Mouse (Mus musculus) frontal cortex, postnatal 25 days (tissue): ENCODE results near the gene Btbd9.

Experiments used
- DNase-seq, 2 experiments: peaks; one replicate each; pipeline ENCODE4 v3.0.0; 2022; ENCODE audit warnings: low spot score in 2 of 2

The Btbd9 gene

DNA sequence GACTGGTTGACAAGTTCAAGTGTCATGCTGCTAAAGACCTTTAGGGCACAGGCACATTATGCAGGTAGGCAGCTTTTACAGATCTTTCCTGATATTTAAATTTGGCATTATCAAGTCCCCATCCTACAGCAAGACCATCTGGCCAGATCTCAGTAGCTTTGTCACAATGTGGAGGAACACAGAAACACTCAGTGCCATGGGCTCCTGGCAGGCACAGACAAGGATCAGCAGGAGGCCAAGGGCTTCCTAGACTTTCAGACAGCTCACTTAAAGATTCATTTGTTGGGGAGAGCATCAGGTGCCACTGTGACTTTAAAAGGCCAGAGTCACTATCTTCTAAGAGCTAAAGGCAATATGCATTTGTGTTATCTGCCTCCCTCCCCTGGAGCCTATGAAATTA, 293.3 kb downstream of the Btbd9 start:
- DNase-seq: no peak

DNA sequence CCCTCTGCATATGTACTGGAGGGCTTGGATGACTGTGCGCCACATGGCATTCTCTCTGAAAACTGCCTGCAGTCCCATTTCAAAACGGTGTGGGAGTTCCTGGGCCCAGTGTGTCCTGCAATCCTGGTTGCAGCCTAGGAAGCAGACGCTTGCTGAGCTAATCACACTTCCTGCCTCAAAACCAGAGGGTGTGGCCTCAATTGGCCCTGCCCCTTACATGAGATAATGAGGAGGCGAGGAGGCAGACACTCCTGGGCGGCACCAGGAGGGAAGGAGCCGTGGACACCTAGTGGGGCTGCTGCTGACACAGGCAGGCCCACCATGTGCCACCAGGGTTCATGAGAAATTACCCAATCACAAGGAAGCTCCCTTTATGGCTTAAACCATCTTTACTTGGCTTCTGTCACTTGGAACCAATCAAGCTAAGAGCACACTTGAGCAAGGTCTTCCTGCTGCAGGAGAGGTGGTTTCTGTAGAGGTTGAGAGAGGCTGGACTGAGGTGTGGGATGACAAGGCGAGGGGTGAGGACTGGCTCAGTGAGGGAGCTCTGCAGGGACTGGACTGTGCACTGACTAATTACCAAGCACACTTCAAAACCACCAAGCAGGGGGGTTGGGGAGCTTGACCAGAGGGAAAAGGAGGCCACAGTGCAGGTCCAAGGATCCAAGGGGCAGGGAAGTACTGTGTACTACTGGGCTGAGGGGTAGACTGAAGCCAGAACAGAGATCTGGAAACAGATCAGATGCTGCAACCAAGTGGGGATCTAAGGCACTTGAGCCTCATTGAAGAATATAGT, 295.8 kb downstream of the Btbd9 start:
- DNase-seq: no peak

DNA sequence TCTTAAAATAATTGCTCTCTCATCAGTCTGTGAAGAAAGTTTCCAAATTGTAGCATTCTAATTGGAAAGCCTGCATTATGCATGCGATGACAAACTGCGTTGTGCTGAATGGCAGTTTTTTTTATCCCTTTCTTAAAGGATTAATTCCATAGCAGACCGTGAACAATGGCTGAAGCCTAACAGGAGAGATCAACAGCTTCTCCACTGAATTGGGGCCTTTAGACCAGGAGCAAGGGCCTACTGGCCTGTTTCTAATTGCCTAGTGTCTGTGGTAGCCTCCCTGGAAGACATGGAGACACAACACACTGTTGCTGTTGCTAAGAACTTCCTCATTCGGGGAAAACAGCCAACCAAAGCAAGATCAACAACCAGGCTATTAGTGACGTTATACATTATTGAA, 296.6 kb downstream of the Btbd9 start:
- DNase-seq: no peak

DNA sequence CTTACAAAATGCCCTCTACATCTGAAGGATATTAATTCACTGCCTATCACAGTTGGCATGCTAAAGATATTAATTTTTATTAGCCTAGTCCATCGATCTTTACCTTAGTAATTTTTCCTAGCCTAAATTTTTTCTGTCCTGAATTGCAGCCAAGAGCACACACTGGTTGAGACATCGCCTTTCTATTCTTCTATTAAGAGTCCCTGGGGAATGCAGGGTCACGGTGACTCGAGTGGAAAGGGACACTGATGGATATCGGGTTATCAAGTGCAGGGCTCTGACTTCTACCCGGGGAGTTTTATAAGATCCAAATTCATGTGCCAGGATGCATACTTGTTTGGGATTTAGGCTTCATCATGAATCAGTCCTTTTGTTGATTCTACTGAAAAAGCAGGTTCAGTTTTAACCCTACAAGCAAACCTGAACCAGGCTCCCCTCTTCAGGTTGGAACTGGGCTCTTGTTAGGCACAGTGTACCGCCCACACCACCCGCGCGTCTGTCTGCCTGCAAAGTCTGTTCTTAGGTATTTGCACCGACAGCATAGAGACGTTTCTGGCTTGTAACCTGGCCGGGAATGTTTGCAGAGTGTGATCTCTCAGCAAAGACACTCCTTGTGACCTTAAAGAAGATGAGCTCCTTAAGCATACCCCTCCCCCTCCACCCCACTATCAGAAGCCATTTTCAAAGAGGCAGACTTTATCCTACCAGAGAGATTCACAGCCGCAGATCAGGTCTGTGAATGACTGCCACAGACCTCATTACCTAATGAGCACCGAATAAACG, 297.5 kb downstream of the Btbd9 start:
- no peak for DNase-seq

DNA sequence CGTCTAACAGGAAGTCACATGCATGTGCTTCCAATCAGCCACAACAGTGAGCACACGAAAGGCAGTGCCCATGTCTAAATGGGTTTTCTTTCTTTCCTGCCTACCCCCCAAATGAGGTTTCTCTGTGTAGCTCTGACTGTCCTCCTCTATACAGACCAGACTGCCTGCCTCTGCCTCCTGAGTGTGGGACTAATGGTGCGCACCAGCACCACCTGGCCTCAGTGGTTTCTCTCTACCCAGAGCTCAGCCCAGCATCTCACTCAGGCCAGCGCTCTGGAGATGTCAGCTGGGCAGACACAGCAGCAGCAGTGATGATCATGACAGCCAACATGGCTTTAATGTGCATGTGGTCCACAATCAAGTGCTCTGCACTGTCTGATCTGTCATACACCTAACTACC, 299.8 kb downstream of the Btbd9 start:
- DNase-seq: no peak

DNA sequence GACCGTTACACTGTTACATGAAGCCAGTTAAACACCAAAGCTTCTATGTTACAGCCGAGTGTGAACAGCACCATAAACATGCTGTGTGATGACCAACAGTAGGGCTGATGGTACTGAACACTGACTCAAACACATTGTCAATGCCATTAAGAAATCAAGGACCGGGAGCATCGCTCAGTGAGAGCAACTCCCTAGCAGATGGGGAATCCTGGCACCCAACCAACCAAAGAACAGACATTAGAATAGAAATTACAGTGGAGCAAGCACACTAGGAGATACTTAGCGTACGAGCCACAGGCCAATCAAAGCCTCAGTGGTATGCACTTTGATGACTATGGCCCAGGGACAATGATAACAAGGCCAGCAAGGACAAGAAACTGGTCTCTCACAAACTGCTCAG, 303.5 kb downstream of the Btbd9 start:
- DNase-seq: no peak

DNA sequence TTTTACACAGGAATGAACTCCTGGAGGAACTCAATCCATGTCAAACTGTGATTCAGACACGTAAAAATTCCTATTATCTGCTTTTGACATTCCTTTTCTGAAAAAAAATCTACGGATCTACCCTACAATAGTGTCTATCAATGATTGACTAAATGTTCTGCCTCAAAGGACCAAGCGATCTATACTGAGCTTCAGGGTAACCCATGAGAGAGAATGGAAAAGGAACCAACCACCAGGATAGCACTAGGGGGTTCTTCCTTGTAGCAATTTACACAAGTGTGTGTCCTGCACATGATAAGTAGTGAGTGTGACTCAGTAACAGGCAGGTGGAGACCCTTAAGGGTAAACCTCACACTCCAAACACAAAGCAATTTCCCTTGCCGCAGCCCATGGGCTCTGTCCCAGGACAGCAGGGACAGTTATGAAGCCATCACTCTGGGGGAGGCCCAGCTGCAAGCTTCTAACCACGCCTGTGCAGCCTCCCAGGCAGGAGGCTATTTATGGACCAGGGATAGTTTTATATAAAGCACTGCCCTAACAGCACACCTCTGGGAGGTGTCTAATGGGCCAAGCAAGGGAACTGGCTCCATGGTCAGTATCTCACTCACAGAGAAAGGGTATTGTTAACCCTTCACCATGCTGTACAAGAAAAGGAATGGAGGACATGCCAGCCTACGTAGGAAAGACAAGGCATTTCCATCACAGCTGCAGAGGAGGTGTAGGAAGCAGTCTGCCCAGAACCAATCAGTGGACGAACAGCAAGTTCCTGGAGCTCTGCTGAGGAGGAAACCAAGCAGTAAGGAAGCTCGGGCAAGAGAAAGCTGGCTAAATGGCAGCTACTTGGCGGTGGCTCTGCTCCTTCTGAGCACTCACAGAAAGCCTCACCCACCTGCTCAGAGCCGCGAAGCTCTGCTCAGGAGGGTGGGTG, 306.9 kb downstream of the Btbd9 start:
- peak in 1 of 2 experiments; percentile 18 for DNase-seq

DNA sequence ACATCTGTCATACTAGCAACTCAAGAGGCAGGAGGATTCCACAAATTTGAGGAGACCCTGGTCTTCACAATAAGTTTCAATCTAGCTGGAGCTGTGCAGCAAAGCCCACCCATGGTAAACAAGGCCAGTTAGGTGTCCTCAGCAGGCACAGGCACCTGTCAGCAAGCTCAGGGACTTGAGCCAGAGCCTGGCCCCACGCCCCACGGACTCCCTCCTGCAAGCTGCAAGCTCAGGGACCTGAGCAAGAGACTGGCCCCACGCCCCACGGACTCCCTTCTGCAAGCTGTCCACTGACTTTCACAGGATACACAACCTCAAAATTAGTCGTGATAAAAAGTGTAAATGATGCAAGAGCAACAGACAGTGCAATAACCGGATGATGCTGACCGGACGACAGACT, 307.8 kb downstream of the Btbd9 start:
- no peak for DNase-seq

DNA sequence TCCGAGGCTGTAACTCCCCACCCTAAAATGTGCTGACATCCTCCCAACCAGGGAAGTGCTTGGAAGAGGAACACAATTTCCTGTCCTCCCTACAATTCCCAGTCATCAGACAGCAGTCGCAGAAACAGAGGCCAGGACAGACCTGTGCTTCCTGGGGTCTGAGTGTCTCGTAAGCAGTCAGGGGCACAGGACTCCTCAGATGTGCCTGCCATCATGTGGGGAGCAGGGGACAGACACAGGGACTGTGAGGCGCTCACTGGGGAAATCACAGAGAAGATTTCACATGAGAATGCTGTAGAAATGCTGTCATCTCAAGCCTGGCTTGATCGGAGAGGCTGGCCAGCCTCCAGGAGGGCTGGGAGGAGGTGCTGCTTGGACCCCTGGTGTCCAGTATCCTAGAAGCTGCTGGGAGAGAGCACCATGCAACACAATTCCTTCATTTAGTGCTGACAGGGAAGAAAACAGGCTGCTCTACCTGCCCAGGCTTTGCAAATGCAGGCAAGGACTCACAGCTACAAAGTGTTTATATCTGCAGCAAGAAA, 308.8 kb downstream of the Btbd9 start:
- no peak for DNase-seq

DNA sequence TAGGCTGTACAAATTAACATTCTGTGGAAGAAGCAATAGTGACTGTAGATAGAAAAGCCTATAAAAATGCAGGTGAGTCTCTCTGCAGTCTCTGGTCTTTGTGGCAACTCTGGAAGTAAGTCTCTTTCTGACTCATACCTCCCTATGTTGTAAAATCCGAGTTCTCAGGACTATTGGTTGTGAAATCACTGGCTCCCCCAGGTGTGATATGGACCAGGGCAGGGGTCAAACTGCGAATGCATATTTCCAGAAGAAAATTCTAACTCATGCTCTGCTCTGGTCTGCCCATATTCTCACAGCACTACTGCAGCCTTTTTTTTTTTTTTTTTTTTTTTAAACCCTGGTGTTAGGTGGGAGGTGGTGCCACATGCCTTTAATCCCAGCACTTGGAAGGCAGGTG, 312.8 kb downstream of the Btbd9 start:
- no peak for DNase-seq

DNA sequence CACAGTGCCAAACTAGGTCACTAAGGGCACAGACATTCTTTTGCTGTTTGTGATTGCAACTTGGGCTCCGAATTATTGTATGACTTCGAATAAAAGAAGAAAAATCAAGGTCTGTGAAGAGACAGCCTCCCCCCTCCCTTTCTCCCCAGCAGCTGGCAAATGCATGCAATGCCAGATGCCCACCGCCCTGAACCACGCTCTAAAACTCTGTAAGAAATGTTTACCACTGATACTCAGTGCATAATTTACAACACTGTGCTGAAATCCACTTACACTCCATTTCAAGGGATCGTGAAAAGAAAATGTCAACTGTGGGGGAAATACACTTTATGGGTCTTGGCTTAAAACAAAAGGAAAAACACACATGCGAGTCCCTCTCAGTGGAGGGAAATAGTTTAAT, 313.3 kb downstream of the Btbd9 start:
- DNase-seq: no peak

DNA sequence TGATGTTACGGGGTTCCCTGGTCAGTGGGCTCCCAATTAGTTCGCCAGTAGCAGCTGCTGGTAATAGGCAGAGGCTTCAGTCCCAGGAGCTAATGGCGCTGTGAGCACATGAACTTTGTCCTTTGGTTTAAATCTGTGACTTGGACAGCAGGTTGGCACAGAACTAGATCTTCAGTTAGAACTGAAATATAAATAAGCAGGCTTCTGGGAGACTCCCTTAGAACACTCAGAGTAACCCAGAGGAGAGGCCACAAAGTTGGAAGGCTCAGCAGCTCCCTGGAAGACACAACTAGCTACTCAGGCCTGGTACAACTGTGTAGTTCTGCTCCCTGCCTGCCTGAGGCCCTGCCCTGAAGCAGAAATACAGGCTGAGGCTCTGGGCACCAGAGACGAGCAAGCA, 313.8 kb downstream of the Btbd9 start:
- no peak for DNase-seq

DNA sequence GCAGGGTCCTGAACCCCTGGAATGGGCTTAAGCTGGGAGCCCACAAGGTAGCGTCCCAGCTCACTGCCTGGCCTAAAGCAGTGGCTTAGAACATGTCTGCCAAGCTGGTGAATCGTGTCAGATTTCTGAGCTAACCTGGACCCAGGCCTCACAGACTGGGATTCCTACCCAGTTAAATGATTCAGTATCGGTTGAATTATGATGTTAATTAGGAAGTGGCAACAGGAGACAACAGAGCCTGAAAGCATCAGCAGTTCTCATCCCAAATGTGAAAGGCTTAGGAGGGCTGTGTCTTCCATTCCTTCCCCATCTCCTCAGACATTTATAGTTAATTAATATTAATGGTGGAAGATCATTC, 314.3 kb downstream of the Btbd9 start:
- no peak for DNase-seq

DNA sequence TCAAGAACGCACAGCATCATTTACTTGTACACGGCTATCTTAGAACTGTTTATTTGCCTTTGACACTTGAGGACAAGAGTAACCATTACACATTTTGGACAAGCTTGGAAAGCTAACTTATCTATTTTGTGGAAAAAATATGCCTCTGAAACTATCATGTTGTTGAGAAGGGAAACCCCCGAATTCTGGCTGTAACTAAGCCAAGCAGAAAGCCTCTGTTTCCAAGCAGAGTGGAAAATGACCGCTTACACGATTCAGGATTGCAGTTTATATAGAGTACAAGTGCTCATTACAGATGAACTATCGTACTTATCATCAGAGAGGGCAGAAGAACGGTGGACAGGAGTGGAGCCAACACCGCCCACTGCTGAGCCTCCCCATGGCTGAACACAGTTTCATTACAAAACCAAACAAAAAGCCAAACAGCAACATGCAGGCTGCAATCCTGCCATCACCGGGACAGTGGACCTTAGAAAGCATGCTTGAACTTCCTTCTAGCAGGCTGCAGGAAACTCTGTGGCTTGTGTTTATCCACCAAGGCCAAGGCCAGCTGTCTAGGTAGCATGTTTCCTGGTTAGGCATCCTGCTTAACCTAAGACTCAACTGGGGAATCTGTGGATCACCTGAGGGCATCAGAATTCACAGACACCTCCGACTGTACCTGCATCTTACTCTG, 314.8 kb downstream of the Btbd9 start:
- DNase-seq: no peak

DNA sequence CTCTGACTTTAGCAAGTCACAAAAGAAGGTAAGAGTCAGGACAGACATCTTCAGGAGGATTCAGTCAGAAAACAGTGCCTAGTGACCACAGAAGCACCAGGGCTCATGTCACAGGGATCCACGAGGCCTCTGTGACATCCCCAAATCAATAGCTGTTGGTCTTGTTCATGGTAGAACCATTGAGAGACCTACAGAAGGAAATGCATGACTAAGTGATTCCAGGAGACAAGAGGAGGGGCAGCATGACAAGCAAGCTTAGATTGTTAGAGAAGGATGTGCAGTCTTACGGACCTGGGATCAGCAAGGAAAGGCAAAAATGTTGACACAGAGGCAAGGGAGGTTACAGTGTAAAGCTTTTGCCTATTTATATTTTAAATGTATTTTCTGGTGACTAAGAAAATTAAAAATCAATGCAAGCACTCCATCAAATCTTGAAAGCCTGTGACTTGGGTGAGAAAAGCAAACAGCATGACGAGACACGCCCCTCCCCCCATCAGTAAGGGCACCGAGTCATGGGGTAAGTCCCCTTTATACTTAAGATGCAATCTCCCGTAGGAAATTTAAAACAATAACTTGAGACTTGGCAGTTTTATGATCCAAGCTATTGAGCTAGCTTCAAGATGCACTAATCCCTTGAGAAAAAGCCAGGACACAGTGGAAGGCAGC, 315.5 kb downstream of the Btbd9 start:
- no peak for DNase-seq

DNA sequence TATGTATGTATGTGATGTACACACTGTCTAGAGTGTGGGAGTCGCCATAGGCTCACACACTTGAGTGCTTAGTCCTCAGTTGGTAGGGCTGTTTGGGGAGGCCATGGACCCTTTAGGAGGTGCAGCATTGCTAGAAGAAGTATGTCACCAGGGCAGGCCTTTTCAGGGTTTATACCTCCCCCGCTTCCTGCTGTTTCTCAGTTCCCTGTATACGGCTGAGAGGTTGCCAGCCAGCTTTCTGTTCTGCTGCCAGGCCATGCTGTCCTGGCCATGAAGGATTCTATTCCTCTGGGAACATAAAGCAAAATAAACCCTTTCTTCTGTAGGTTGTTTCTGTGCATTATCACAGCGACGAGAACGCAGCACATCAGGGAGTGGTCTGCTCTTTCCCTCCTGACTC, 316.4 kb downstream of the Btbd9 start:
- DNase-seq: no peak

DNA sequence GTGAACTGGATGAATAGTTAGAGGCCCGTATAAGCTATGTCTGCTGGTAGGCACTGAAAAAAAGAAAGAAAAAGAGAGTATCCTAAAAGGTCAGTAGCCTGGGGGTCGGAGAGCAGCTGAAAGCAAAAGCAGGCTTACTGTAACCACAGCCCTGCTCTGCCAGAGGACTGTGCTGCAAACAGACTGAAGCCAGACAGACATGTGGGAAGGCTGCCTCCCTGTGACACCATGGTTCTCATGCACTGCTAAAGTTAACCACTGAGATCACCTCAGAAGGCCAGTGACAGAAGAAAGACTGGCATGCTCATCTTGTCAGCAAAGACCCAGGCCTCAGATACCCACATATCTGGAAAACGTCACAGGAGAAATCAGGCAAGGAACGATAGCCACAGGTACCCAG, 317.8 kb downstream of the Btbd9 start:
- no peak for DNase-seq

DNA sequence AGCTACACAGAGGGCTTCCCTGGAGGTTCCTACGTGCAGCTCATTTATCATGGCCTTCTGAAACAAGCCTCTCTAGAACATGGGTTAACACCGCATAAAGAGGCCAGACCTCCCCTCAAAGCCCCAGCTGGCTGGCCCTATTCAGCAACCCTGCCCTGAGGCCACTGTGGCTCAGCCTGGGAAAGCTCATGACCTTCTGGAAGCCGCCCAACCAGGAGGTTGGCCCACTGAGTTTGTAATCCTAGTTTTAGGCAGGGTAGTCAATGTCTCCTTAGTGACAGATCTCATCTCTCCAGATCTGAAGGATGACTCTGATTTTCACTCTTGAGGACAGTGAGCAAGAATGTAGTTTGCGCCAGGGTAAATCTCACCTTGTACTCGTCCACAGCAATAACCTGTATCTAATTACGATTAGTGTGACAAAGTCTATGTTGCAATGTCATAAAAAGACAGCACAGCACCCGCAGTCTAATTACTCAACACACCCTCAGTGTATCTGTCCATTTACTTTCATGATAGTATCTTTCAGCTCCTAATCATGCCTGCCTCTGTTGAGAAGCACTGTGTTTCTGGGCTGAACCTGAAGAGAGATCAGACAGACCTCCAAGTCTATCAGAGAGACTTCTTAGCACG, 320.2 kb downstream of the Btbd9 start:
- no peak for DNase-seq

DNA sequence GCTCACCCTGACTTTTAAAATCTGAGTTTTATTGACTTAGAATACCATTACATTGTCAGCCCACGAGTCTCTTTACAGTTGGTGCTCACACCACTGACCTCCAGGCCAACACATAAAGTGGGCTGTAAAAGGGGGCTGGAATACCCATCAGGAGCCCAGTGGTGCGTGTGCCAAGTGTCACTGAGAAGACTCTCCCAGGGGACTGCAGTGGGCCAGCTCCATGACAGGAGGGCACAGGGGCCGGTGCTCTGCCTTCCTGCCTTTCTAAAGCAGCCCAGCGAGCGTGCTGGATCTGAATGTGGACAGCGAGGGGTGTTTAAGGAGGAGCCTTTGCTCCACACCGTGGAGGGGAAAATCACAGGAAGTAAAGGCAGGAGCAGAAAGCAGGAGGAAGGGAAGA, 322.4 kb downstream of the Btbd9 start:
- no peak for DNase-seq

DNA sequence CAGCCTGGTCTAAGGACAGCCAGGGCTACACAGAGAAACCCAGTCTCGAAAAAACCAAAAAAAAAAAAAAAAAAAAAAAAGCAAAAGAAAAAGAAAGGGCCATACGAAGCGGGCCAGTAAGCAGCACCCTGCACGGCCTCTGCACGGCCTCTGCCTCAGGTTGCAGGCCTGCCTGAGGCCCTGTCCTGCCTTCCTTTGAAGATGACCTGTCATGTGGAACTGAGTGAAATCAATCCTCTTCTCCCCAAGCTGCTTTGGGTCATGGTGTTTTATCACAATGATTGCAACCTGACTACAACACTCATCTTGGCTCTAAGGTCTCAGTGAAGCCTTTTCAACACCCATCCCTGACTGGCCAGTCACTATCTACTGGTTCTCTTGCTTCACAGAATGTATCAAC, 323.3 kb downstream of the Btbd9 start:
- DNase-seq: no peak

DNA sequence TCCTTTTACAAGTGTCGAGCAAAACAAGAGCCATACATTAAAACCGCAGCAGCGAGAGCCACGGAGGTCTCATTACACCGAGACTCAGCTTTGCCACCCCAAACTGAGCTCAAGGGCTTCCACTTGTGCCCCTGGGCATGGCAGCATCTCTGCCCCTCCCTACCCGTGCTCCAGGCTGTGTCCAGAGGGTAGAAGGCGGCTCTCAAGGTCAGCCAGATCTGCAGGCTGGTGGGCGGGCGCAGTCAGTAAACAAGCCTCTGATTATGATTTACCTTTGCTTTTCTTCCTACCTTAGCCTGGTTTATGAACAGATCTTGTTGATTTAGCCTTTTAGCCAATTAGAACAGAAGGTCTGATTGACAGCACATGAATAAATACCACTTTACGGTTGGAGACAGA, 331.0 kb downstream of the Btbd9 start:
- no peak for DNase-seq
